Mouse (Mus musculus) spleen, adult 2 months (tissue): Measurements from ENCODE around the gene Elmo2.

Experiments
- CTCF ChIP-seq: fragments of 200-500 bp; IDR thresholded peaks from 2 replicates; pipeline ENCODE4 v1.5.1; 2011; ENCODE audit warnings: mild to moderate bottlenecking, inconsistent platforms; ENCODE audit not compliant: insufficient read depth, insufficient read length, insufficient replicate concordance; ENCODE audit errors: extremely low read depth
- POLR2A ChIP-seq: fragments of 200-500 bp; IDR thresholded peaks from 2 replicates; pipeline ENCODE4 v1.6.1; 2011; ENCODE audit warnings: low read depth, low read length, inconsistent platforms

GRCm38 (mm10) chr2:165325521-165326303 lies 567 bp downstream of the Elmo2 start:
- TF ChIP-seq POLR2A (no peak), CTCF (no peak)
